Comparison of ENCODE assay signal across 28 mouse cellular contexts in the genomic region with DNA sequence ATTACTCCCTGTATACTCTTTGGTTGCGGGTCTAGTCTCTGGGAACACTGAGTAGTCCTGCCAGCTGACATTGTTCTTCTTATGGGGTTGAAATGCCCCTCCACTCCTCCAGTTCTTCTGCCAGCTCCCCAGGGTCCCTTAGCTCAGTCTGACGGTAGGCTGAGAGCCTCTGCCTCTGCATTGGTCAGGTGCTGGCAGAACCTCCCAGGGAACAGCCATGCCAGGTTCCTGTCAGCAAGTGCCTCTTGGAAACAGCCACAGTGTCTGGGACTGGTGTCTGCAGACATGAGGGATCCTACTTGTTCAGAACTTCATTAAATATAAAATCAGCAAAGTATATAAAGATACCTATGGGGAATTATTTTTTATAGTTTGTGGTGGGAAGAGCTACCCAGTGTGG.
A peak's percentile ranks its signal among the peaks of the same experiment; 100 is the strongest.
DNase-seq lines count a peak whose midpoint lies in the region; ATAC-seq and TF ChIP-seq lines count a peak whose summit lies in the region.
"Had no signal": no experiment of that assay in that cellular context is flagged by ENCODE, and none has a peak within 500 bp of the region (broad histone marks: within the 10 kb centered on the region; RNA-seq: fewer than 3 reads in every experiment).

No protein-coding gene starts in this region.

- no peak for TF ChIP-seq CTCF in lung, embryonic 14.5 days (IDR thresholded peaks at IDR 0.05; ENCODE audit: low read depth)
- no peak for TF ChIP-seq CTCF in lung, adult 2 months (IDR thresholded peaks at IDR 0.05; ENCODE audit: insufficient read depth, low read length)
- no peak for TF ChIP-seq CTCF in thymus, adult 2 months (IDR thresholded peaks at IDR 0.05; ENCODE audit: borderline replicate concordance, control insufficient read depth, extremely low read depth, insufficient read depth, low read length, poor library complexity)

- H3K27me3 ChIP-seq in lung, embryonic 14.5 days (ENCODE audit: insufficient read depth, low read length): no peaks in the 10 kb centered on the region
- H3K27me3 ChIP-seq in thymus, adult 2 months (ENCODE audit: control insufficient read depth, insufficient read depth, low read length): no peaks in the 10 kb centered on the region
- H3K27me3 ChIP-seq in midbrain, embryonic 11.5 days (ENCODE audit: control insufficient read depth, insufficient read depth, low read length): no peaks in the 10 kb centered on the region
- H3K27me3 ChIP-seq: hindbrain, embryonic 12.5 days; limb, embryonic 15.5 days; liver, embryonic 13.5 days; midbrain, embryonic 15.5 days; neural tube, embryonic 15.5 days had no signal

- no peak overlapping the region for H3K4me3 ChIP-seq in lung, embryonic 14.5 days (ENCODE audit: low read depth, low read length)
- no peak overlapping the region for H3K4me3 ChIP-seq in lung, adult 2 months (replicated peaks; ENCODE audit: extremely low read depth, low read depth, low read length)
- no peak overlapping the region for H3K4me3 ChIP-seq in thymus, adult 2 months (ENCODE audit: control insufficient read depth, insufficient read depth, low read length)
- H3K4me3 ChIP-seq in midbrain, embryonic 11.5 days (ENCODE audit: low read depth, low read length): no peak overlapping the region
- H3K4me3 ChIP-seq: erythroblast, embryonic 14.5 days; hindbrain, embryonic 12.5 days; limb, embryonic 10.5 days; limb, embryonic 15.5 days; liver, embryonic 13.5 days; midbrain, embryonic 15.5 days; neural tube, embryonic 15.5 days had no signal

- H3K9me3 ChIP-seq in lung, embryonic 14.5 days (ENCODE audit: low read depth, low read length): no peaks in the 10 kb centered on the region
- H3K9me3 ChIP-seq in midbrain, embryonic 11.5 days (ENCODE audit: control insufficient read depth, low read length): no peaks in the 10 kb centered on the region
- H3K9me3 ChIP-seq: hindbrain, embryonic 12.5 days; limb, embryonic 10.5 days; limb, embryonic 15.5 days; liver, embryonic 13.5 days; midbrain, embryonic 15.5 days; neural tube, embryonic 15.5 days had no signal

- TF ChIP-seq POLR2A in lung, adult 2 months (IDR thresholded peaks at IDR 0.05; ENCODE audit: borderline replicate concordance, extremely low read depth, low read depth, low read length): no peak
- TF ChIP-seq POLR2A in thymus, adult 2 months (IDR thresholded peaks at IDR 0.05; ENCODE audit: control insufficient read depth, extremely low read depth, insufficient read depth, low read length, poor library complexity): no peak

- 0 out of 2 replicates have a peak, but pooled peaks have one; percentile 35 for ATAC-seq in lung, embryonic 14.5 days (ENCODE audit: insufficient read depth)
- no peak for ATAC-seq in midbrain, embryonic 11.5 days (ENCODE audit: low FRiP score)
- ATAC-seq: forebrain, embryonic 16.5 days; intestine, postnatal 0 days; midbrain, embryonic 15.5 days had no signal

- no peaks in the 10 kb centered on the region for H3K36me3 ChIP-seq in lung, embryonic 14.5 days (ENCODE audit: insufficient read depth)
- no peaks in the 10 kb centered on the region for H3K36me3 ChIP-seq in thymus, adult 2 months (ENCODE audit: control insufficient read depth, insufficient read depth, low read length)
- no peaks in the 10 kb centered on the region for H3K36me3 ChIP-seq in midbrain, embryonic 11.5 days (ENCODE audit: control insufficient read depth, insufficient read depth, low read length)
- H3K36me3 ChIP-seq: G1E; hindbrain, embryonic 12.5 days; limb, embryonic 10.5 days; limb, embryonic 15.5 days; liver, embryonic 13.5 days; midbrain, embryonic 15.5 days; neural tube, embryonic 15.5 days had no signal

- no peaks in the 10 kb centered on the region for H3K4me1 ChIP-seq in lung, embryonic 14.5 days (ENCODE audit: insufficient read depth)
- no peaks in the 10 kb centered on the region for H3K4me1 ChIP-seq in lung, adult 2 months (ENCODE audit: control insufficient read depth, insufficient read depth, low read length)
- H3K4me1 ChIP-seq in thymus, adult 2 months (replicated peaks; ENCODE audit: control insufficient read depth, insufficient read depth, low read length): no peaks in the 10 kb centered on the region
- no peaks in the 10 kb centered on the region for H3K4me1 ChIP-seq in midbrain, embryonic 11.5 days (ENCODE audit: control insufficient read depth, insufficient read depth, low read length)
- H3K4me1 ChIP-seq: hindbrain, embryonic 12.5 days; limb, embryonic 10.5 days; limb, embryonic 15.5 days; liver, embryonic 13.5 days; midbrain, embryonic 15.5 days; neural tube, embryonic 15.5 days had no signal

- H3K4me2 ChIP-seq in lung, embryonic 14.5 days: no peak overlapping the region
- no peak overlapping the region for H3K4me2 ChIP-seq in midbrain, embryonic 11.5 days
- H3K4me2 ChIP-seq: hindbrain, embryonic 12.5 days; limb, embryonic 15.5 days; liver, embryonic 13.5 days; midbrain, embryonic 15.5 days; neural tube, embryonic 15.5 days had no signal

- intact Hi-C loops in heart, postnatal 14 days (cut with DNase I): no loop called here

- 59% methylated on average over 2 of the region's 2 CpGs for WGBS in lung, embryonic 14.5 days
- 56% methylated on average over 2 of the region's 2 CpGs for WGBS in lung, adult 2 months
- WGBS in thymus, adult 2 months: 79% methylated on average over 2 of the region's 2 CpGs
- 69% methylated on average over 2 of the region's 2 CpGs for whole genome bisulfite sequencing in midbrain, embryonic 11.5 days

- H3K9ac ChIP-seq in lung, embryonic 14.5 days: no peak overlapping the region
- no peak overlapping the region for H3K9ac ChIP-seq in midbrain, embryonic 11.5 days (ENCODE audit: low read length)
- H3K9ac ChIP-seq: hindbrain, embryonic 12.5 days; limb, embryonic 15.5 days; liver, embryonic 13.5 days; midbrain, embryonic 15.5 days; neural tube, embryonic 15.5 days had no signal

- peak; percentile 3 to 6 for DNase-seq in cerebellum, postnatal 14 days
- no peak for DNase-seq in cerebellum, adult 11-12 months
- peak; percentile 0 for DNase-seq in lung, embryonic 14.5 days
- DNase-seq in lung, adult 2 months: no peak
- DNase-seq in heart, postnatal 14 days: peak; percentile 32 to 65
- no peak for DNase-seq in thymus, adult 2 months
- DNase-seq in midbrain, embryonic 11.5 days (ENCODE audit: low spot score, missing footprints): no peak
- DNase-seq: adrenal gland, postnatal 10 days; cerebellum, adult 9-11 months; gastrocnemius, postnatal 25 days; kidney, adult 9 months; kidney, postnatal 14 days; layer of hippocampus, adult 9-11 months; liver, embryonic 13.5 days; lung, adult 18-20 months; lung, postnatal 14 days; retina, postnatal 1 day; right cerebral cortex, postnatal 14 days; thymus, postnatal 25 days had no signal

- no peak overlapping the region for H3K27ac ChIP-seq in lung, embryonic 14.5 days (ENCODE audit: low read depth)
- no peak overlapping the region for H3K27ac ChIP-seq in thymus, adult 2 months (ENCODE audit: control insufficient read depth, insufficient read depth, low read length)
- no peak overlapping the region for H3K27ac ChIP-seq in midbrain, embryonic 11.5 days (ENCODE audit: low read depth, low read length)
- H3K27ac ChIP-seq: hindbrain, embryonic 12.5 days; limb, embryonic 10.5 days; limb, embryonic 15.5 days; liver, embryonic 13.5 days; midbrain, embryonic 15.5 days; neural tube, embryonic 15.5 days had no signal

Comparison
In these comparisons a context has a peak if more than half of its experiments do, and no peak if none do; other contexts are left out.
1. DNase-seq: peak in cerebellum, postnatal 14 days (2 of 2), lung, embryonic 14.5 days (single experiment) and heart, postnatal 14 days (2 of 2); none in cerebellum, adult 11-12 months (single experiment), lung, adult 2 months (single experiment), thymus, adult 2 months (single experiment) and midbrain, embryonic 11.5 days (single experiment).